Mouse (Mus musculus) heart, embryonic 16.5 days (tissue): ENCODE data around the gene Myo1b. TPM values are rescaled to one million over a fixed set of nuclear protein-coding genes. Genes with fewer than 3 reads are reported as not detected.

Experiments
- ATAC-seq: fragments of 200-750 bp; cut with Nextera tagmentation; replicated peaks from 2 replicates; pipeline ENCODE4 v1.8.0; 2017; ENCODE audit warnings: moderate number of reproducible peaks; ENCODE audit not compliant: insufficient read depth, low FRiP score; ENCODE audit errors: extremely low read depth
- H3K27ac ChIP-seq: fragments of 300-500 bp; sonication (generic); 2 replicates; pipeline ENCODE4 v1.5.1; 2014; ENCODE audit warnings: mild to moderate bottlenecking, low read length, control low read depth, moderate library complexity
- H3K27me3 ChIP-seq: fragments of 300-500 bp; sonication (generic); 2 replicates; pipeline ENCODE4 v1.6.1; 2014; ENCODE audit warnings: low read length, mixed read lengths; ENCODE audit not compliant: control insufficient read depth, insufficient read depth
- H3K36me3 ChIP-seq: fragments of 300-500 bp; sonication (generic); 2 replicates; pipeline ENCODE4 v1.6.1; 2014; ENCODE audit not compliant: control insufficient read depth, insufficient read depth
- H3K4me1 ChIP-seq: fragments of 300-500 bp; sonication (generic); 2 replicates; pipeline ENCODE4 v1.6.1; 2014; ENCODE audit warnings: low read length, mixed read lengths; ENCODE audit not compliant: control insufficient read depth, insufficient read depth
- H3K4me2 ChIP-seq: fragments of 300-500 bp; sonication (generic); 2 replicates; pipeline ENCODE4 v1.6.1; 2014; ENCODE audit warnings: low read depth, mild to moderate bottlenecking, control low read depth, low read length
- H3K4me3 ChIP-seq: fragments of 300-500 bp; sonication (generic); 2 replicates; pipeline ENCODE4 v1.5.1; 2014; ENCODE audit warnings: mild to moderate bottlenecking, control low read depth, low read length
- H3K9ac ChIP-seq: fragments of 300-500 bp; sonication (generic); 2 replicates; pipeline ENCODE4 v1.6.1; 2014; ENCODE audit warnings: low read length, control low read depth
- H3K9me3 ChIP-seq: fragments of 300-500 bp; sonication (generic); replicated peaks from 2 replicates; pipeline ENCODE4 v1.6.1; 2016; ENCODE audit warnings: low read length; ENCODE audit not compliant: control insufficient read depth
- WGBS: fragments of 180-500 bp; shearing (Covaris S2); extraction: QIAGEN DNeasy Blood & Tissue Kit; methylation state at CpG from one replicate; pipeline ENCODE4 v1.1.7; 2014; 5-methylcytosine and 5-hydroxymethylcytosine counted together
- polyA plus RNA-seq: library from polyadenylated mRNA; unstranded; fragments of >200 nt; fragmentation: Nextera tagmentation; extraction: Ambion mirVana; gene quantifications from 2 replicates; pipeline ENCODE4 v1.2.1, GENCODE M21; 2015

The Myo1b gene
- polyA plus RNA-seq, 1 experiment from 2014 or later = 26.6 TPM

- Histone ChIP-seq H3K27ac (no peak overlapping the region), H3K9me3 (no peaks in the 10 kb centered on the region), H3K9ac (no peak overlapping the region), H3K36me3 (no peaks in the 10 kb centered on the region), H3K4me3 (no peak overlapping the region), H3K4me2 (no peak overlapping the region), H3K4me1 (no peaks in the 10 kb centered on the region), H3K27me3 (no peaks in the 10 kb centered on the region)
- no peak for ATAC-seq
- 63% methylated on average over 4 of the region's 4 CpGs for WGBS
These were observed 211.3 kb downstream of the Myo1b start for GRCm38 (mm10) chr1:51704610-51705009.

Other genes with a start within 250 kb of the Myo1b start
- gene Stat4, start 71.1 kb upstream of the Myo1b start, polyA plus RNA-seq = 3.3 and 6.1 TPM in 2 replicates
- gene Stat1, start 203.4 kb upstream of the Myo1b start, polyA plus RNA-seq = 36.5 and 50.3 TPM in 2 replicates